ENCODE assay signal across 12 mouse cellular contexts in the genomic region with DNA sequence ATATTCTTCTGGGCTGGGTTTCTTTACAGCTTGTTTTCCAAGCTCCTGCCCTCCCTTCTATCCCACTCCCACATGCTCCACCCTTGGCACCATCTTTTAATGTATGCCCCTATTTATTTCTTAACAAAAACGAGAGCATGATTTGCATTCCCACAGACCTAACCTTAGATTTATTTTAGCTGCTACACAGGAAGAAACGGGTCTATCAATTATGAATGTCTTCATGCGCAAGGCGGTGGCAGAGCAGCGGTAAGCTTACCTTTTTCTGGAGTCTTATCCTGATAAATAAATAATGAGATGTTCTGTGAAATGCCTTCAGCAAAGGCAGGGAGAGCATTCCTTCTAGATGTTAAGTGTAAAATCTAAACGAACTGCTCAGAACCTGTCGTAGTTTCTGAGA.
"Had no signal": no experiment of that assay in that cellular context is flagged by ENCODE, and none has a peak within 500 bp of the region (broad histone marks: within the 10 kb centered on the region; RNA-seq: fewer than 3 reads in every experiment).

No protein-coding gene starts in this region.

- H3K9ac ChIP-seq: intestine, embryonic 15.5 days; kidney, embryonic 15.5 days; limb, embryonic 12.5 days; limb, embryonic 15.5 days; liver, embryonic 14.5 days; liver, postnatal 0 days; lung, embryonic 14.5 days had no signal

- H3K9me3 ChIP-seq: intestine, embryonic 15.5 days; kidney, embryonic 15.5 days; limb, embryonic 12.5 days; limb, embryonic 15.5 days; megakaryocyte, embryonic 14.5 days had no signal

- ATAC-seq: intestine, embryonic 15.5 days; liver, postnatal 0 days had no signal

- H3K27me3 ChIP-seq: intestine, embryonic 15.5 days; kidney, embryonic 15.5 days; limb, embryonic 12.5 days; megakaryocyte, embryonic 14.5 days had no signal

- H3K4me3 ChIP-seq: intestine, embryonic 15.5 days; kidney, embryonic 15.5 days; limb, embryonic 12.5 days; limb, embryonic 15.5 days; megakaryocyte, embryonic 14.5 days had no signal

- H3K4me2 ChIP-seq: intestine, embryonic 15.5 days; kidney, embryonic 15.5 days; limb, embryonic 12.5 days; limb, embryonic 15.5 days; liver, embryonic 11.5 days; lung, embryonic 14.5 days had no signal

- H3K27ac ChIP-seq: intestine, embryonic 15.5 days; kidney, embryonic 15.5 days; limb, embryonic 12.5 days; limb, embryonic 15.5 days; liver, embryonic 14.5 days had no signal

- H3K36me3 ChIP-seq: intestine, embryonic 15.5 days; kidney, embryonic 15.5 days; limb, embryonic 12.5 days; limb, embryonic 15.5 days had no signal

- DNase-seq: layer of hippocampus, adult 9-11 months; liver, postnatal 0 days; thymus, adult 18-20 months; thymus, postnatal 36 days had no signal

- H3K4me1 ChIP-seq: intestine, embryonic 15.5 days; limb, embryonic 15.5 days; megakaryocyte, embryonic 14.5 days had no signal
